Mouse (Mus musculus) neural tube, embryonic 13.5 days (tissue): ENCODE data around the gene Ssc4d. TPM values are rescaled to one million over a fixed set of nuclear protein-coding genes. Genes with fewer than 3 reads are reported as not detected.

Source experiments
- ATAC-seq: fragments of 200-750 bp; cut with Nextera tagmentation; 2 replicates; pipeline ENCODE4 v1.8.0; 2017; ENCODE audit warnings: low read depth, mild to moderate bottlenecking, moderate TSS enrichment, moderate library complexity
- H3K27ac ChIP-seq: fragments of 300-500 bp; sonication (generic); replicated peaks from 2 replicates; pipeline ENCODE4 v1.5.1; 2015; ENCODE audit warnings: moderate library complexity, mild to moderate bottlenecking, inconsistent platforms
- H3K27me3 ChIP-seq: fragments of 300-500 bp; sonication (generic); 2 replicates; pipeline ENCODE4 v1.6.1; 2015; ENCODE audit warnings: mild to moderate bottlenecking, inconsistent platforms
- H3K36me3 ChIP-seq: fragments of 300-500 bp; sonication (generic); 2 replicates; pipeline ENCODE4 v1.6.1; 2015; ENCODE audit warnings: mild to moderate bottlenecking, inconsistent platforms
- H3K4me1 ChIP-seq: fragments of 300-500 bp; sonication (generic); replicated peaks from 2 replicates; pipeline ENCODE4 v1.6.1; 2015; ENCODE audit warnings: inconsistent platforms
- H3K4me2 ChIP-seq: fragments of 300-500 bp; sonication (generic); 2 replicates; pipeline ENCODE4 v1.6.1; 2015; ENCODE audit warnings: inconsistent platforms, mild to moderate bottlenecking, moderate library complexity
- H3K4me3 ChIP-seq: fragments of 300-500 bp; sonication (generic); 2 replicates; pipeline ENCODE4 v1.5.1; 2015; ENCODE audit warnings: mild to moderate bottlenecking, inconsistent platforms
- H3K9ac ChIP-seq: fragments of 300-500 bp; sonication (generic); 2 replicates; pipeline ENCODE4 v1.6.1; 2015; ENCODE audit warnings: moderate library complexity, mild to moderate bottlenecking, inconsistent platforms
- H3K9me3 ChIP-seq: fragments of 300-500 bp; sonication (generic); 2 replicates; pipeline ENCODE4 v1.6.1; 2016; ENCODE audit warnings: inconsistent platforms
- WGBS: fragments of 180-500 bp; shearing (Covaris S2); methylation state at CpG from one replicate; pipeline ENCODE4 v1.1.7; 2015; 5-methylcytosine and 5-hydroxymethylcytosine counted together
- polyA plus RNA-seq: library from polyadenylated mRNA; unstranded; fragments of >200 nt; fragmentation: Nextera tagmentation; extraction: Ambion mirVana; gene quantifications from 2 replicates; pipeline ENCODE4 v1.2.1, GENCODE M21; 2015

The Ssc4d gene
- polyA plus RNA-seq, 1 experiment from 2014 or later, result 1.9 TPM

- WGBS, result 7% methylated on average over 28 of the region's 28 CpGs
- Histone ChIP-seq H3K36me3 (no peaks in the 10 kb centered on the region), H3K27me3 (no peaks in the 10 kb centered on the region), H3K9me3 (no peaks in the 10 kb centered on the region), H3K9ac (peak overlapping the region; percentile 58), H3K27ac (peak overlapping the region; percentile 91), H3K4me2 (peak overlapping the region; percentile 50), H3K4me1 (peaks cover 18% of the 10 kb centered on the region), H3K4me3 (peak overlapping the region; percentile 34)
- peak; percentile 73 for ATAC-seq
Measured at GRCm38 (mm10) chr5:135957207-135957974, 16.9 kb downstream of the Ssc4d start.

- ATAC-seq, result no peak
- WGBS, result 78% methylated on average over 9 of the region's 9 CpGs
- Histone ChIP-seq H3K4me1 (peaks cover 11% of the 10 kb centered on the region), H3K9ac (peak overlapping the region; percentile 58), H3K27ac (peak overlapping the region; percentile 91), H3K4me3 (0 out of 2 replicates have a peak overlapping the region, but pooled peaks have one; percentile 34), H3K4me2 (peak overlapping the region; percentile 50), H3K36me3 (no peaks in the 10 kb centered on the region), H3K9me3 (no peaks in the 10 kb centered on the region), H3K27me3 (no peaks in the 10 kb centered on the region)
Measured at GRCm38 (mm10) chr5:135956300-135957206, 17.8 kb downstream of the Ssc4d start.

- WGBS, result 94% methylated on average over 2 of the region's 2 CpGs
- no peak for ATAC-seq
- no peaks in the 10 kb centered on the region for H3K9me3 ChIP-seq
- no peaks in the 10 kb centered on the region for H3K27me3 ChIP-seq
- H3K9ac ChIP-seq, result no peak overlapping the region
- H3K4me3 ChIP-seq, result no peak overlapping the region
- H3K4me2 ChIP-seq, result no peak overlapping the region
- no peaks in the 10 kb centered on the region for H3K36me3 ChIP-seq
- H3K4me1 ChIP-seq, result peaks cover 8% of the 10 kb centered on the region
- no peak overlapping the region for H3K27ac ChIP-seq
Measured at GRCm38 (mm10) chr5:135952830-135953229, 21.5 kb downstream of the Ssc4d start.

GRCm38 (mm10) chr5:135951660-135952059, 22.7 kb downstream of the Ssc4d start:
- 95% methylated on average over 2 of the region's 2 CpGs for WGBS
- ATAC-seq, result no peak
- no peak overlapping the region for H3K4me3 ChIP-seq

GRCm38 (mm10) chr5:135950710-135951412, 23.5 kb downstream of the Ssc4d start:
- no peaks in the 10 kb centered on the region for H3K27me3 ChIP-seq
- WGBS, result 80% methylated on average over 11 of the region's 11 CpGs
- H3K4me1 ChIP-seq, result peaks cover 4% of the 10 kb centered on the region
- no peak overlapping the region for H3K4me2 ChIP-seq
- no peaks in the 10 kb centered on the region for H3K36me3 ChIP-seq
- no peaks in the 10 kb centered on the region for H3K9me3 ChIP-seq
- no peak for ATAC-seq
- H3K4me3 ChIP-seq, result no peak overlapping the region
- no peak overlapping the region for H3K27ac ChIP-seq
- H3K9ac ChIP-seq, result no peak overlapping the region

More at GRCm38 (mm10) chr5:135951660-135952059, 22.7 kb downstream of the Ssc4d start:
- Histone ChIP-seq H3K27ac (no peak overlapping the region), H3K9ac (no peak overlapping the region), H3K9me3 (no peaks in the 10 kb centered on the region), H3K36me3 (no peaks in the 10 kb centered on the region), H3K27me3 (no peaks in the 10 kb centered on the region), H3K4me2 (no peak overlapping the region), H3K4me1 (peaks cover 2% of the 10 kb centered on the region; the same call in 1 of the 2 replicates)

- Histone ChIP-seq H3K27ac (peak overlapping the region; percentile 23), H3K27me3 (no peaks in the 10 kb centered on the region), H3K4me1 (peaks cover 7% of the 10 kb centered on the region), H3K9ac (no peak overlapping the region), H3K4me3 (no peak overlapping the region), H3K9me3 (no peaks in the 10 kb centered on the region), H3K4me2 (no peak overlapping the region; the same call in 1 of the 2 replicates), H3K36me3 (no peaks in the 10 kb centered on the region)
- no peak for ATAC-seq
- WGBS, result 72% methylated on average over 5 of the region's 5 CpGs
Measured at GRCm38 (mm10) chr5:135946621-135947020, 27.7 kb downstream of the Ssc4d start.

- peak overlapping the region; percentile 23 for H3K27ac ChIP-seq
- no peak overlapping the region for H3K9ac ChIP-seq
- WGBS, result 55% methylated on average over 10 of the region's 10 CpGs
- no peaks in the 10 kb centered on the region for H3K36me3 ChIP-seq
- H3K4me3 ChIP-seq, result no peak overlapping the region
- H3K4me1 ChIP-seq, result peaks cover 7% of the 10 kb centered on the region
- peak; percentile 75 for ATAC-seq
- H3K27me3 ChIP-seq, result no peaks in the 10 kb centered on the region
- peak overlapping the region; percentile 29; the same call in 1 of the 2 replicates for H3K4me2 ChIP-seq
- no peaks in the 10 kb centered on the region for H3K9me3 ChIP-seq
Measured at GRCm38 (mm10) chr5:135945916-135946408, 28.4 kb downstream of the Ssc4d start.

GRCm38 (mm10) chr5:135942710-135943109, 31.6 kb downstream of the Ssc4d start:
- no peak for ATAC-seq
- Histone ChIP-seq H3K4me3 (no peak overlapping the region), H3K4me1 (peaks cover 7% of the 10 kb centered on the region), H3K4me2 (no peak overlapping the region), H3K27me3 (no peaks in the 10 kb centered on the region), H3K9me3 (no peaks in the 10 kb centered on the region), H3K27ac (no peak overlapping the region), H3K36me3 (no peaks in the 10 kb centered on the region), H3K9ac (no peak overlapping the region)
- 71% methylated on average over 6 of the region's 6 CpGs for WGBS

- ATAC-seq, result no peak
- Histone ChIP-seq H3K27me3 (no peaks in the 10 kb centered on the region), H3K9me3 (no peaks in the 10 kb centered on the region), H3K4me1 (peaks cover under 1% of the 10 kb centered on the region; the same call in 1 of the 2 replicates), H3K27ac (no peak overlapping the region), H3K4me2 (no peak overlapping the region), H3K36me3 (no peaks in the 10 kb centered on the region), H3K9ac (no peak overlapping the region), H3K4me3 (no peak overlapping the region)
- WGBS, result 60% methylated on average over 5 of the region's 5 CpGs
Measured at GRCm38 (mm10) chr5:135940587-135940986, 33.7 kb downstream of the Ssc4d start.

GRCm38 (mm10) chr5:135935641-135936190, 38.6 kb downstream of the Ssc4d start:
- 78% methylated on average over 6 of the region's 6 CpGs for WGBS
- no peak overlapping the region for H3K4me3 ChIP-seq
- no peaks in the 10 kb centered on the region for H3K27me3 ChIP-seq
- H3K4me1 ChIP-seq, result peaks cover 30% of the 10 kb centered on the region
- H3K4me2 ChIP-seq, result no peak overlapping the region
- peaks cover 18% of the 10 kb centered on the region for H3K36me3 ChIP-seq
- peak overlapping the region; percentile 98 for H3K27ac ChIP-seq
- no peak for ATAC-seq
- no peaks in the 10 kb centered on the region for H3K9me3 ChIP-seq
- no peak overlapping the region for H3K9ac ChIP-seq

GRCm38 (mm10) chr5:135935176-135935523, 39.2 kb downstream of the Ssc4d start:
- H3K4me3 ChIP-seq, result peak overlapping the region; percentile 63
- H3K9ac ChIP-seq, result peak overlapping the region; percentile 90
- peak overlapping the region; percentile 72 for H3K4me2 ChIP-seq
- H3K27me3 ChIP-seq, result no peaks in the 10 kb centered on the region
- peaks cover 36% of the 10 kb centered on the region for H3K4me1 ChIP-seq
- WGBS, result 53% methylated on average over 7 of the region's 7 CpGs
- H3K9me3 ChIP-seq, result no peaks in the 10 kb centered on the region
- ATAC-seq, result peak; percentile 17
- peak overlapping the region; percentile 98 for H3K27ac ChIP-seq
- H3K36me3 ChIP-seq, result peaks cover 23% of the 10 kb centered on the region
